Mouse (Mus musculus): Measurements from ENCODE around the gene Cd3eap. TPM values are rescaled to one million over a fixed set of nuclear protein-coding genes. Genes with fewer than 3 reads are reported as not detected.

Gene Cd3eap
- polyA plus RNA-seq, 1 experiment from 2014 or later, result 6.8 TPM

GRCm38 (mm10) chr7:19328425-19328824, 30.9 kb downstream of the Cd3eap start:
- no peak overlapping the region for H3K9ac ChIP-seq (ENCODE audit: low read depth, low read length)
- ATAC-seq (ENCODE audit: low read depth), result no peak
- H3K36me3 ChIP-seq (ENCODE audit: control insufficient read depth, insufficient read depth), result no peaks in the 10 kb centered on the region
- H3K27me3 ChIP-seq (ENCODE audit: control insufficient read depth, insufficient read depth, low read depth, low read length), result peaks cover 15% of the 10 kb centered on the region
- peaks cover 30% of the 10 kb centered on the region for H3K4me1 ChIP-seq (ENCODE audit: control insufficient read depth, low read depth, low read length)
- H3K4me3 ChIP-seq (ENCODE audit: low read depth, low read length), result no peak overlapping the region
- H3K4me2 ChIP-seq (ENCODE audit: low read depth, low read length), result no peak overlapping the region
- no peak overlapping the region for H3K27ac ChIP-seq (ENCODE audit: low read length)
- H3K9me3 ChIP-seq (replicated peaks; ENCODE audit: control insufficient read depth, low read length), result 0 out of 2 replicates have a peak, but pooled peaks cover 3% of the 10 kb centered on the region

DNA sequence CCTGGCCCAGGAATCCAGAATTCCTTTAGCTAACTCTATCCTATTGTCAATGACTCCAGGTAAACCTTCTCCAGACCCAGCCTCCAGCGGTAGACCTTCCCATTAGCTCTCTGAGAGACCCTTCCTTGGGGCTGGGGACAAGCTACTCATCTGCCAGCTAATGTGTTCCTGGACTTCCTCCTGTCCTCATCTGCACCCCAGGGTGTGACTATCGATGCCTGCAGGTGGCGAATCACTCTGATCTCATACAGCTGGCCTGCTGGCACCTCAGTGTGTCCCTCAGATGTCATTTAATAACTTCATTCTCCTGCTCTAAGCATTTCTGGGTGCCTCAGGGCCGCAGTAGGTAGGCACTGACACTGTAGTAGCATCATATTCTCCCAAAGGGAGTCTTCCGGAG, 31.5 kb downstream of the Cd3eap start:
- no peak overlapping the region; the same call in 1 of the 2 replicates for H3K4me2 ChIP-seq (ENCODE audit: low read depth, low read length)
- 68% methylated on average over 5 of the region's 5 CpGs for WGBS (ENCODE audit: insufficient replicate concordance)

GRCm38 (mm10) chr7:19327128-19327527, 32.2 kb downstream of the Cd3eap start:
- H3K4me2 ChIP-seq (ENCODE audit: low read depth, low read length), result peak overlapping the region; percentile 65
- ATAC-seq (ENCODE audit: low read depth), result peak; percentile 70
- under 1% methylated on average over 22 of the region's 22 CpGs for WGBS (ENCODE audit: insufficient replicate concordance)
- H3K9me3 ChIP-seq (replicated peaks; ENCODE audit: control insufficient read depth, low read length), result 0 out of 2 replicates have a peak, but pooled peaks cover 3% of the 10 kb centered on the region
- H3K36me3 ChIP-seq (ENCODE audit: control insufficient read depth, insufficient read depth), result no peaks in the 10 kb centered on the region
- 0 out of 2 replicates have a peak overlapping the region, but pooled peaks have one; percentile 30 for H3K27ac ChIP-seq (ENCODE audit: low read length)
- H3K9ac ChIP-seq (ENCODE audit: low read depth, low read length), result peak overlapping the region; percentile 59
- peaks cover 24% of the 10 kb centered on the region for H3K4me1 ChIP-seq (ENCODE audit: control insufficient read depth, low read depth, low read length)
- H3K27me3 ChIP-seq (ENCODE audit: control insufficient read depth, insufficient read depth, low read depth, low read length), result peaks cover 21% of the 10 kb centered on the region
- H3K4me3 ChIP-seq (ENCODE audit: low read depth, low read length), result peak overlapping the region; percentile 47

More for the DNA sequence above, 31.5 kb downstream of the Cd3eap start:
- H3K4me3 ChIP-seq (ENCODE audit: low read depth, low read length), result no peak overlapping the region
- H3K27me3 ChIP-seq (ENCODE audit: control insufficient read depth, insufficient read depth, low read depth, low read length), result peaks cover 17% of the 10 kb centered on the region
- ATAC-seq (ENCODE audit: low read depth), result no peak
- H3K36me3 ChIP-seq (ENCODE audit: control insufficient read depth, insufficient read depth), result no peaks in the 10 kb centered on the region
- 0 out of 2 replicates have a peak, but pooled peaks cover 3% of the 10 kb centered on the region for H3K9me3 ChIP-seq (replicated peaks; ENCODE audit: control insufficient read depth, low read length)
- H3K4me1 ChIP-seq (ENCODE audit: control insufficient read depth, low read depth, low read length), result peaks cover 28% of the 10 kb centered on the region
- no peak overlapping the region for H3K27ac ChIP-seq (ENCODE audit: low read length)
- no peak overlapping the region for H3K9ac ChIP-seq (ENCODE audit: low read depth, low read length)

GRCm38 (mm10) chr7:19326359-19326758, 32.9 kb downstream of the Cd3eap start:
- H3K4me3 ChIP-seq (ENCODE audit: low read depth, low read length), result peak overlapping the region; percentile 47
- ATAC-seq (ENCODE audit: low read depth), result peak; percentile 64
- 1% methylated on average over 19 of the region's 20 CpGs for WGBS (ENCODE audit: insufficient replicate concordance)
- H3K27ac ChIP-seq (ENCODE audit: low read length), result no peak overlapping the region
- H3K27me3 ChIP-seq (ENCODE audit: control insufficient read depth, insufficient read depth, low read depth, low read length), result peaks cover 26% of the 10 kb centered on the region
- peaks cover 24% of the 10 kb centered on the region for H3K4me1 ChIP-seq (ENCODE audit: control insufficient read depth, low read depth, low read length)
- H3K36me3 ChIP-seq (ENCODE audit: control insufficient read depth, insufficient read depth), result no peaks in the 10 kb centered on the region
- 0 out of 2 replicates have a peak, but pooled peaks cover 3% of the 10 kb centered on the region for H3K9me3 ChIP-seq (replicated peaks; ENCODE audit: control insufficient read depth, low read length)
- no peak overlapping the region; the same call in 1 of the 2 replicates for H3K9ac ChIP-seq (ENCODE audit: low read depth, low read length)
- peak overlapping the region; percentile 65 for H3K4me2 ChIP-seq (ENCODE audit: low read depth, low read length)

- H3K4me2 ChIP-seq (ENCODE audit: low read depth, low read length), result peak overlapping the region; percentile 65; the same call in 1 of the 2 replicates
- H3K36me3 ChIP-seq (ENCODE audit: control insufficient read depth, insufficient read depth), result no peaks in the 10 kb centered on the region
- H3K9ac ChIP-seq (ENCODE audit: low read depth, low read length), result no peak overlapping the region
- no peak overlapping the region for H3K4me3 ChIP-seq (ENCODE audit: low read depth, low read length)
- H3K4me1 ChIP-seq (ENCODE audit: control insufficient read depth, low read depth, low read length), result peaks cover 25% of the 10 kb centered on the region
- H3K27ac ChIP-seq (ENCODE audit: low read length), result no peak overlapping the region
- 48% methylated on average over 21 of the region's 21 CpGs for WGBS (ENCODE audit: insufficient replicate concordance)
- H3K27me3 ChIP-seq (ENCODE audit: control insufficient read depth, insufficient read depth, low read depth, low read length), result peaks cover 34% of the 10 kb centered on the region
- 0 out of 2 replicates have a peak, but pooled peaks cover 3% of the 10 kb centered on the region for H3K9me3 ChIP-seq (replicated peaks; ENCODE audit: control insufficient read depth, low read length)
- no peak; the same call in 1 of the 2 replicates for ATAC-seq (ENCODE audit: low read depth)
Observed at GRCm38 (mm10) chr7:19325262-19326199, 33.8 kb downstream of the Cd3eap start.

DNA sequence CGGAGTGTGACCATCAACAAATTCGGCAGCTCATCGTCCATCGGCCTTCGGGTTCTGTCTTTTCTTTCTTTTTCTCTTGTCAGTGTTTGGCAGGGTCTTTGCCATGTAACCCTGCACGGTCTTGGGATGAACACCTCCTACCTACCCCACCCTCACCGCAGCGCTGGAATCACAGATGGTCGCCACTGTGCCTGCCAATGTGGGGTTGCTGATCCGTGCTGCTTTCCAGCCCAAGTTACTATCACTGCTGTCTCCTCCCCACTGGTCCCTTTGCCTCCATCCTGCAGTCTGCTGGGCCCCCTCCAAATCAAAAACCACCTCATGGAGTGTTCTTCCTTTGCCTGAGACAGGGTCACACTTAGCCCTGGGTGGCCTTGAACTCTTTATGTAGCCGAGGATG, 35.1 kb downstream of the Cd3eap start:
- Histone ChIP-seq H3K27me3 (ENCODE audit: control insufficient read depth, insufficient read depth, low read depth, low read length) (peaks cover 43% of the 10 kb centered on the region), H3K9ac (ENCODE audit: low read depth, low read length) (no peak overlapping the region), H3K4me2 (ENCODE audit: low read depth, low read length) (no peak overlapping the region), H3K9me3 (replicated peaks; ENCODE audit: control insufficient read depth, low read length) (0 out of 2 replicates have a peak, but pooled peaks cover 3% of the 10 kb centered on the region), H3K36me3 (ENCODE audit: control insufficient read depth, insufficient read depth) (no peaks in the 10 kb centered on the region), H3K4me3 (ENCODE audit: low read depth, low read length) (no peak overlapping the region), H3K4me1 (ENCODE audit: control insufficient read depth, low read depth, low read length) (peaks cover 37% of the 10 kb centered on the region), H3K27ac (ENCODE audit: low read length) (no peak overlapping the region)
- WGBS (ENCODE audit: insufficient replicate concordance), result 72% methylated on average over 11 of the region's 11 CpGs
- ATAC-seq (ENCODE audit: low read depth), result no peak

- ATAC-seq (ENCODE audit: low read depth), result no peak
- Histone ChIP-seq H3K27ac (ENCODE audit: low read length) (no peak overlapping the region), H3K9ac (ENCODE audit: low read depth, low read length) (no peak overlapping the region), H3K27me3 (ENCODE audit: control insufficient read depth, insufficient read depth, low read depth, low read length) (peaks cover 43% of the 10 kb centered on the region), H3K4me2 (ENCODE audit: low read depth, low read length) (no peak overlapping the region), H3K4me3 (ENCODE audit: low read depth, low read length) (no peak overlapping the region), H3K9me3 (replicated peaks; ENCODE audit: control insufficient read depth, low read length) (no peaks in the 10 kb centered on the region), H3K36me3 (ENCODE audit: control insufficient read depth, insufficient read depth) (no peaks in the 10 kb centered on the region), H3K4me1 (ENCODE audit: control insufficient read depth, low read depth, low read length) (peaks cover 33% of the 10 kb centered on the region)
- 39% methylated on average over 9 of the region's 9 CpGs for WGBS (ENCODE audit: insufficient replicate concordance)
Observed at GRCm38 (mm10) chr7:19322489-19322888, 36.8 kb downstream of the Cd3eap start.

DNA sequence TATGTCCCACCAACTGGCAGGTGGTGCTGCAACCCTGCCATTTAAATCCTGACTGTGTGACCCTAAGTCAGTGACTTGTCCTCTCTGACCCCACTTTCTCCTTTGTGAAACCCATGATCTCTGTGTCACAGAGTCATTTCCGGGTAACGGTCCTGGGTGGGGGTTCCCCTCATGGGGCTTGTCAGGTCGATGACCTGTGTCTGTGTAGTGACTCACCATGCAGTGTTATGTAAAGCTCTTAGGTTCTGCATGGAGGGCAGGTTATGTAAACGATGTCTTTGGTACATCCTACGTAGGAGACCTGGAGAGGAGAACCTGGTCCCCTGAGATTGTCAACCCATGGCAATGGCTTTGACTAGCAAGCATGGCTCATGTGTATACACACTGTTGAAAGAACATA, 37.8 kb downstream of the Cd3eap start:
- Histone ChIP-seq H3K4me2 (ENCODE audit: low read depth, low read length) (no peak overlapping the region), H3K36me3 (ENCODE audit: control insufficient read depth, insufficient read depth) (no peaks in the 10 kb centered on the region), H3K9me3 (replicated peaks; ENCODE audit: control insufficient read depth, low read length) (no peaks in the 10 kb centered on the region), H3K27ac (ENCODE audit: low read length) (no peak overlapping the region), H3K4me1 (ENCODE audit: control insufficient read depth, low read depth, low read length) (peaks cover 23% of the 10 kb centered on the region), H3K27me3 (ENCODE audit: control insufficient read depth, insufficient read depth, low read depth, low read length) (peaks cover 43% of the 10 kb centered on the region), H3K4me3 (ENCODE audit: low read depth, low read length) (no peak overlapping the region), H3K9ac (ENCODE audit: low read depth, low read length) (no peak overlapping the region)
- WGBS (ENCODE audit: insufficient replicate concordance), result 36% methylated on average over 5 of the region's 5 CpGs
- peak; percentile 41 for ATAC-seq (ENCODE audit: low read depth)

DNA sequence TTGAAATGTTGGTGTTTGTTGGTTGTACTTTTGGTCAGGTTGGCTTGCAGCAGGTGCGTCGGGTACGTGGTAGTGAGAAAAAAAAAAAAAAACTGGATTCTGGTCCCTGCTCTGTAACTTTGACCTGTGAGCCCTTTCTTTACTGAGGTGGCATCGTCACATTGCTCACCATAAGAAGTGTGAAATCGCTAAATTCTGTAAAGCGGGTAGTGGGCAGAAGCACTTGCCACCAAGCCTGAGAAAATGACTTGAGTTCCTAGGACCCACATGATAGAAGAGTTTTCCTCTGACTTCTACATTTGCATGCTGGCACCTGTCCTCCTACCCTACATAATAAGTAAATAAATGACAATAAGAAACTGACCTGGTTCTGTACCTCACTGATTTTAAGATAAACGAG, 38.6 kb downstream of the Cd3eap start:
- 34% methylated on average over 7 of the region's 7 CpGs for WGBS (ENCODE audit: insufficient replicate concordance)
- Histone ChIP-seq H3K4me1 (ENCODE audit: control insufficient read depth, low read depth, low read length) (peaks cover 14% of the 10 kb centered on the region), H3K4me2 (ENCODE audit: low read depth, low read length) (peak overlapping the region; percentile 68; the same call in 1 of the 2 replicates), H3K27ac (ENCODE audit: low read length) (no peak overlapping the region), H3K36me3 (ENCODE audit: control insufficient read depth, insufficient read depth) (no peaks in the 10 kb centered on the region), H3K27me3 (ENCODE audit: control insufficient read depth, insufficient read depth, low read depth, low read length) (peaks cover 42% of the 10 kb centered on the region), H3K9ac (ENCODE audit: low read depth, low read length) (no peak overlapping the region), H3K9me3 (replicated peaks; ENCODE audit: control insufficient read depth, low read length) (no peaks in the 10 kb centered on the region), H3K4me3 (ENCODE audit: low read depth, low read length) (no peak overlapping the region)
- no peak for ATAC-seq (ENCODE audit: low read depth)

All from liver, embryonic 16.5 days (tissue).